ENCODE assay signal across 8 mouse cellular contexts in genomic region chr8:85429219-85429618, GRCm38 (mm10). TPM values are rescaled to one million over a fixed set of nuclear protein-coding genes. Genes with fewer than 3 reads are reported as not detected.
DNase-seq lines count a peak whose midpoint lies in the region; ATAC-seq and TF ChIP-seq lines count a peak whose summit lies in the region.

No protein-coding gene starts in this region.

- intact Hi-C loops in heart, adult 2 months (cut with DNase I): no loop called here
- intact Hi-C loops in heart, postnatal 25 days (cut with DNase I): loop anchor here (10.0 kb wide), 1 partner anchor 354 kb away; the partner anchor contains the start of gene Dhps
- intact Hi-C loops in left cerebral cortex, postnatal 36 days (cut with DNase I): no loop called here

- no peak overlapping the region; the same call in 1 of the 2 replicates for H3K9ac ChIP-seq in heart, adult 2 months (ENCODE audit: low read depth, low read length)
- H3K9ac ChIP-seq in heart, embryonic 16.5 days (ENCODE audit: low read length): peak overlapping the region; percentile 63; the same call in 1 of the 2 replicates

- peaks cover 14% of the 10 kb centered on the region for H3K4me1 ChIP-seq in heart, adult 2 months (ENCODE audit: control insufficient read depth, insufficient read depth, low read length)
- H3K4me1 ChIP-seq in heart, embryonic 16.5 days (ENCODE audit: control insufficient read depth, insufficient read depth, low read length): peaks cover 46% of the 10 kb centered on the region

- TF ChIP-seq POLR2A in heart, adult 2 months (IDR thresholded peaks at IDR 0.05; ENCODE audit: insufficient read depth, low read depth, low read length): no peak

- ATAC-seq in heart, embryonic 16.5 days (replicated peaks; ENCODE audit: extremely low read depth, insufficient read depth, low FRiP score): 0 out of 2 replicates have a peak, but pooled peaks have one; percentile 26

- TF ChIP-seq EP300 in heart, adult 2 months (IDR thresholded peaks at IDR 0.05; ENCODE audit: insufficient read depth, low read depth, low read length): no peak

- no peaks in the 10 kb centered on the region for H3K27me3 ChIP-seq in heart, adult 2 months (ENCODE audit: control insufficient read depth, insufficient read depth, low read length)
- no peaks in the 10 kb centered on the region for H3K27me3 ChIP-seq in heart, embryonic 16.5 days (ENCODE audit: control insufficient read depth, insufficient read depth, low read length)

- peak in 1 of 2 experiments; percentile 22 for DNase-seq in heart, adult 2 months
- DNase-seq in heart, postnatal 25 days (ENCODE audit: low spot score): no peak
- DNase-seq in c-Kit-positive CD71-positive TER-119-negative erythroid progenitor cells, embryonic 14.5 days (ENCODE audit: low read depth): peak; percentile 64
- peak; percentile 39 for DNase-seq in mesoderm, embryonic 11.5 days (ENCODE audit: low read depth, low spot score)
- DNase-seq in left cerebral cortex, postnatal 36 days (ENCODE audit: low spot score in 2 of 2): no peak
- DNase-seq in left cerebral cortex, adult 8-10 months (ENCODE audit: low spot score in 2 of 2): no peak
- DNase-seq in thymus, postnatal 10 days (ENCODE audit: low spot score in 2 of 2): no peak

- H3K27ac ChIP-seq in heart, adult 2 months: peak overlapping the region; percentile 65
- H3K27ac ChIP-seq in heart, embryonic 16.5 days (ENCODE audit: low read length): peak overlapping the region; percentile 93

- peaks cover 4% of the 10 kb centered on the region for H3K79me2 ChIP-seq in heart, adult 2 months (replicated peaks; ENCODE audit: control insufficient read depth, insufficient read depth, low read length)

- TF ChIP-seq CTCF in heart, adult 2 months (IDR thresholded peaks at IDR 0.05): no peak

- H3K36me3 ChIP-seq in heart, adult 2 months (ENCODE audit: control insufficient read depth, insufficient read depth, low read length): peaks cover 38% of the 10 kb centered on the region
- peaks cover 2% of the 10 kb centered on the region; the same call in 1 of the 2 replicates for H3K36me3 ChIP-seq in heart, embryonic 16.5 days (ENCODE audit: control insufficient read depth, insufficient read depth)

- 14% methylated on average over 4 of the region's 4 CpGs for WGBS in heart, adult 2 months
- 9% methylated on average over 4 of the region's 4 CpGs for WGBS in heart, embryonic 16.5 days

- no peaks in the 10 kb centered on the region for H3K9me3 ChIP-seq in heart, embryonic 16.5 days (replicated peaks; ENCODE audit: control insufficient read depth, low read length)

- peak overlapping the region; percentile 49 for H3K4me2 ChIP-seq in heart, embryonic 16.5 days (ENCODE audit: low read depth, low read length)

- peak overlapping the region; percentile 11; the same call in 1 of the 2 replicates for H3K4me3 ChIP-seq in heart, adult 2 months
- H3K4me3 ChIP-seq in heart, embryonic 16.5 days (ENCODE audit: low read length): peak overlapping the region; percentile 26

RNA-seq across cellular contexts. Expression of gene 4921524J17Rik, which starts 3.4 kb away (rescaled TPM):
- total RNA-seq in heart, adult 2 months (2021): 10 to 100 TPM; 18.3 to 22.5 TPM
- polyA plus RNA-seq in heart, adult 2 months (2012; rRNA removed): 8.1 and 11.4 TPM in 2 replicates
- total RNA-seq in heart, postnatal 25 days (2021): 10 to 100 TPM; 21.6 to 25.2 TPM
- polyA plus RNA-seq in heart, embryonic 16.5 days (2015; fragmentation: Nextera tagmentation; extraction: Ambion mirVana): 56.8 and 70.0 TPM in 2 replicates
- 10 to 100 TPM; 11.1 to 14.2 TPM for total RNA-seq in left cerebral cortex, postnatal 36 days (2021)
- 10 to 100 TPM in 2 of 4 experiments, 1 to 10 TPM in 2; 8.9 to 11.2 (median 9.8) TPM for total RNA-seq in left cerebral cortex, adult 8-10 months (2022)

RNA-seq across cellular contexts. Expression of gene Mylk3, which starts 43.1 kb away (rescaled TPM):
- 100 to 1,000 TPM; 422 to 470 TPM for total RNA-seq in heart, adult 2 months (2021)
- 180 and 297 TPM in 2 replicates for polyA plus RNA-seq in heart, adult 2 months (2012; rRNA removed)
- total RNA-seq in heart, postnatal 25 days (2021): 100 to 1,000 TPM; 367 to 440 TPM
- polyA plus RNA-seq in heart, embryonic 16.5 days (2015; fragmentation: Nextera tagmentation; extraction: Ambion mirVana): 254 and 278 TPM in 2 replicates
- 1 to 10 TPM; 2.3 to 3.2 TPM for total RNA-seq in left cerebral cortex, postnatal 36 days (2021)
- total RNA-seq in left cerebral cortex, adult 8-10 months (2022): 1 to 10 TPM; 3.0 to 4.5 (median 3.5) TPM

Comparison
In these comparisons a context has a peak if more than half of its experiments do, and no peak if none do; other contexts are left out.
1. DNase-seq: peak in c-Kit-positive CD71-positive TER-119-negative erythroid progenitor cells, embryonic 14.5 days (single experiment) and mesoderm, embryonic 11.5 days (single experiment); none in heart, postnatal 25 days (single experiment), left cerebral cortex, postnatal 36 days (0 of 2), left cerebral cortex, adult 8-10 months (0 of 2) and thymus, postnatal 10 days (0 of 2).
2. RNA of gene Mylk3, which starts 43.1 kb away (total RNA-seq): 422 to 470 TPM in heart, adult 2 months and 367 to 440 TPM in heart, postnatal 25 days; 3.0 to 4.5 TPM in left cerebral cortex, adult 8-10 months and 2.3 to 3.2 TPM in left cerebral cortex, postnatal 36 days; every median in the first group is over 10 times any median in the second.